Mouse (Mus musculus): Measurements from ENCODE around the gene Ppp2r5a.

GRCm38 (mm10) chr1:191423201-191423600 is 20.1 kb upstream of the Ppp2r5a start:
- TF ChIP-seq POLR2A (IDR thresholded peaks at IDR 0.05; ENCODE audit: borderline replicate concordance, insufficient read depth, low read length) (no peak), CTCF (IDR thresholded peaks at IDR 0.05; ENCODE audit: borderline replicate concordance, insufficient read depth, low read depth, low read length) (no peak)
